Mouse (Mus musculus): Measurements from ENCODE around the gene P2rx6.

- TF ChIP-seq ZC3H11A (IDR thresholded peaks at IDR 0.05; ENCODE audit: borderline replicate concordance, low read depth, low read length): no peak
- TF ChIP-seq CHD2 (IDR thresholded peaks at IDR 0.05; ENCODE audit: low read depth, low read length): no peak
- TF ChIP-seq ZNF384 (IDR thresholded peaks at IDR 0.05; ENCODE audit: low read depth, low read length): no peak
- TF ChIP-seq HCFC1 (IDR thresholded peaks at IDR 0.05; ENCODE audit: borderline replicate concordance, insufficient read depth, low read length): no peak
- TF ChIP-seq MAFK (IDR thresholded peaks at IDR 0.05; ENCODE audit: insufficient read depth, low read depth, low read length): no peak
Measured at GRCm38 (mm10) chr16:17564771-17565170, 3.1 kb downstream of the P2rx6 start.

Measured in ES-E14 (cell line).